Mouse (Mus musculus): ENCODE results near the gene Tmem51. TPM values are rescaled to one million over a fixed set of nuclear protein-coding genes. Genes with fewer than 3 reads are reported as not detected.
"Not testable (repeated sequence)": the region's sequence is repeated elsewhere in the genome, so short reads cannot be mapped to it uniquely, and the experiment has no call there.

Gene Tmem51
- total RNA-seq, 2 experiments from 2014 or later: 3.9 to 4.6 TPM

DNA sequence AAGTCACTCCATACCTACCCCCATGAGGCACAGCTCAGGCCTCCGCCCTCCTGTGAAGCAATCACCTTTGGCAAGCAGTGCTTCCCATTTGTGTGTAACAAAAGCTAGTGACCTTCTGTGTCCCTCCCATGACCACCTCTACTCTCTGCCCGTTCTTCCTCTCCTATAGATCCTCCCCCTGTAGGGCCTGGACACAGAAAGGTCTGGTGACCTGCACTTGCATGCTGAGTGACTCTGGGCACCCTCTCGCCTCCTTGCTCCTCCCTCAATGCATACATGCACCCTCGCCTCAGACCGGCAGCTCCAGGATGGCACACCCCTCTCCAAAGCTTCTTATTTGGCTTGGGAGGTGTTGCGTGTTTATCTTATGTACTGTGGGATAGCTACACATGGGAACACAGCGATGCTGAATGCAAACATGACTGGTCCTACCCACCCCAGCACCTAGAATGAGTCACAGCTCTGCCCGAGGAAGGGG, 21.0 kb downstream of the Tmem51 start:
- intact Hi-C loops (cut with DNase I): no loop called here
- DNase-seq (ENCODE audit: low spot score in 2 of 2): no peak

DNA sequence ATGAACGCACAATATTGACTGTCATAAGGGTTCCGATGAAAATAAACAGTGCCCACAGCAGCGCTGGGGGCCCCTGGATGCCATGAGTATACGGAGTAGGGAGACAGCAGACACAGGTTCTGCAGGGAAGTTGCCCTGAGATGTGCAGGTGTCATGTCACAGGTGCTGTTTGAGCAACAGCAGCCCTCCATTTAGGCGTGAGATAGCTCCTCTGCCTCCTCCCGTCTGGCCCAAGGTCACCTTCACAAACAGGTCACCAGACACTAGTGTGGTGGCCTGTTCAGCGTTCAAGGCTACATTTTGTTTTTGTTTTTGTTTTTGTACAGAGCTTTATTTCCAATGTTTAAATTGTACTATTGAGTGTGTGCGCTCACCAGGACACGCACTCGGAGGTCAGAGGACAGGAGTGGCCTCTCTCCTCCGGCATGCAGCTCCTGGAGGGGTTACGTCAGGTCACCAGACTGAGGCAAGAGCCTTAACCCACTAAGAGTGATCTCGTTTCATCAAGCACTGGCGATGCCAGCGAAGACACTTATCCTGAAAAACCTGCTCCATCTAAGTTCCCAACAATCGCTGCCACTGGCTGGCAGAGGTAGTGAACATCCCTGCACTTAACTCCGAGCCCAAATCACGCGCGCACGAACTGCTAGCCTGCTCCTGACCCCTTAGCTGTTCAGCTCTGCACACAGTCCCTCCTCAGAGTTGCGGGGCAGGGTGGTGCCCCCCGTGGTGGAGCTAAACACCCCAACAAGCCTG, 22.4 kb downstream of the Tmem51 start:
- intact Hi-C loops (cut with DNase I): no loop called here
- no peak for DNase-seq (ENCODE audit: low spot score in 2 of 2)

DNA sequence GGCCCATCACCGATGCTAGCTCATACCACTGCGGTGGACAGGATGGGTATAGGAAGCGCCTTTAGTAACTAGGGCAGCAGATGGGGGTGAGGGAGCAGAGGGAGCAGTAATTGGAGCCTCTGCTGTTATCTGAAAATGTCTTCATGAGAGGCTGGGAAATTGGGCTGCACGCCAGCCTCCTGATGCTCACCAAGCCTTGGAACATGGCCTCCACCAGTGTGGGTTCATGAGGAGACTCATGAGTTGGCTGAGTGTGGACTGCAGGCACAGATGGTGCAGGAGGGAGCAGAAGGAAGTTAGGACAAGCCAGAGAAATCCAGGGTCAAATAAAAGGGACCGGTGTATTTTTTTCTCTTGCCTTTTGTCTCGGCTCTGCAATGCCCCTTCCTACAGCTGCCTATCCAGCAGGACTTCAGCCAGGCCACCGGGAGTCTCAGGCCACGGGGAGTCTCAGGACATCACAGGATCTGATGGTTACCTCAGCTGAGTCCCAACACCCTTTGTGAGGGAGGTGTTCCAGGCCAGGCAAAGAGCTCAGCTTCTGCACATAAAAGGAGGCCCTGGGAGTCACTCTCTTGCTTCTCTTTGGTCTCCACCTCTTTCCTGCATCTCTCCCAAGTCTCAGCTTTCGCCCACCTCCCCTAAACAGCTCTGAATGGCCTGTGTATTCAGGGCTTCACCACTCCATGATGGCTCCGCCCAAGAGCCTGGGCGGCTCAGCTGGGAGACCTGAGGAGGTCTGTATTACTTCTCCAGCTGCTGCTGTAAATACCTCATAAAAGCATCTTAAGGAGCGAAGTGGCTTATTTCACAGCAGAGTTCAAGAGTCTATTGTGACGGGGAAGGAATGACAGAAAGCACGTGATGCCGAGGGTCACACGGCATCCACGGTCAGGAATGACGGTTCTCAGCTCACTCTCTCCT, 23.4 kb downstream of the Tmem51 start:
- DNase-seq (ENCODE audit: low spot score in 2 of 2): peak in 1 of 2 experiments; percentile 8
- intact Hi-C loops (cut with DNase I): no loop called here

GRCm38 (mm10) chr4:142059841-142060193, 24.3 kb downstream of the Tmem51 start:
- DNase-seq (ENCODE audit: low spot score in 2 of 2): no peak
- intact Hi-C loops (cut with DNase I): no loop called here

GRCm38 (mm10) chr4:142059113-142059840, 24.8 kb downstream of the Tmem51 start:
- intact Hi-C loops (cut with DNase I): no loop called here

GRCm38 (mm10) chr4:142057529-142058216, 26.4 kb downstream of the Tmem51 start:
- intact Hi-C loops (cut with DNase I): no loop called here
- peak; percentile 26 for DNase-seq (ENCODE audit: low spot score in 2 of 2)

More at GRCm38 (mm10) chr4:142059113-142059840, 24.8 kb downstream of the Tmem51 start:
- DNase-seq (ENCODE audit: low spot score in 2 of 2): no peak

DNA sequence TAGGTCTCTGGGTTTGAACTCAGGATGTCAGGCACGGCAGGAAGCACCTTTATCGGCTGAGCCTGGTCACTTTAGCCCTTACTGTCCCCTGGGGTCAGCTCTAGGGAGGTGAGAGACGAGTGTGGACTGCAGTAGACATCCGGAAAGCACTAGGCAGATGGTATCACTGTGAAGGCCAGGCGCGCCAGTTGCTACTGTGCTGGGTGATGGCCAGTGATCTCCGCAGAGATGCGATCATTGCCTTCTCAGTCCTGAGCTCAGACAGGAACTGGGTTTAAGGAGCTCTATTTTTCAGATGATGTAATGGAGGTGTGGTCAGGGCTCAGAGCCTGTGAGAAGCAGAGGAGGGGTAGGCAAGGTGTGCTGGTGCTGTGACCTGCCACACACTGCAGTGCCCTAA, 28.5 kb downstream of the Tmem51 start:
- DNase-seq (ENCODE audit: low spot score in 2 of 2): no peak
- intact Hi-C loops (cut with DNase I): no loop called here

- DNase-seq (ENCODE audit: low spot score in 2 of 2): no peak
- intact Hi-C loops (cut with DNase I): no loop called here
Measured at GRCm38 (mm10) chr4:142054580-142054979, 29.5 kb downstream of the Tmem51 start.

DNA sequence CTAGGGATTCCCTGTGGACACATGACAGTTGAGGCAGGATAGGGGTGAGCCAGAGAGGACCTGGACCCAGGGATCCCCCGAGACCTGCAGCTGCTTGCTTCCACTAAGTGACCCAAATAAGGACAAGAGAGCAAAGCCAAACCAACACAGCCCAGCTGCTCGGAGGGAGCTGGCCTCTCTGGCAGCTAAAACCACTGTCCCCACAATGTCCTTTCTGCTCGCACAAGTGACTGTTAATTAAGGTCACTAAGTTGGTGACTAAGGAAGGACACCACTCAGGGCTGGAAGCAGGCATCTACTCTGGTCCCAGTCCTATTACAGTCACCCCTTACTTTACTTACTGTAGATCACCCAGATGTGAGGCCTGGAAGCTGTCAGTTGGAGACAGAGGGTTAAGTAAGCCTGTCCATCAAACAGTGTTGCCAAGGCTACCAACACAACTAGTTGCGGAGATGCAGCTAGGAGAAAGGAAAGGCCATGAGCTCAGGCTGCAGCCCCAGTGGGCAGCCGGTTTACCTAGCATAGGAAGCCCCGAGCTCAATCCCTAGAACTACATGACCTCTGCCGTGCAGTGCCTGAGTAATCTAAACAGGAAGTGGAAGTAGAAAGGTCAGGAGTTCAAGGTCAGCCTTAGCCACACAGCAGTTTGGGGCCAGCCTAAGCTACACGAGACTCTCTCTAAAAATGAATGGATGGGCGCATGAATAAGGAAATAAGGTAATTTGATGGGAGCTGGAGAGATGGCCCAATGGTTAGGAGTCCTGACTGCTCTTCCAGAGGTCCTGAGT, 30.2 kb downstream of the Tmem51 start:
- intact Hi-C loops (cut with DNase I): no loop called here
- no peak for DNase-seq (ENCODE audit: low spot score in 2 of 2)

DNA sequence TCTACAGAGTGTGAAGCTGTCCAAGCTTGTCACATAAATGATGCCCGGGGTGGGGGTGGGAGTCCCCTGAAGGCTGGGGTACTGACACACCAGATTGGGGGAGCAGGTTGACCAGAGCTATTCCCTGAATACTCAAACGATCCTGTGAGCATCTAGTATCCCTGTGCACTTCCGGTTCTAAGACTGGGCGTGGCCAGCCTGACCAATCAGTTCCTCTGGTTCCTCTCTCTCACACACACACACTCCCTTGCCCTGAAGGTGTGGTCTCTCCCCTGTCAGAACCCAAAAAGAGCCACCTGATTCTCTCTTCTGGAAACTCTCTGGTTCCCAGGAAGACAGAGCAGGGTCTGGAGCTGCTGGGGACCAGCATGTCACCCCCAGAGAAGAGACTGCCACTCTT, 30.8 kb downstream of the Tmem51 start:
- intact Hi-C loops (cut with DNase I): no loop called here
- DNase-seq (ENCODE audit: low spot score in 2 of 2): no peak

- intact Hi-C loops (cut with DNase I): no loop called here
- no peak for DNase-seq (ENCODE audit: low spot score in 2 of 2)
Measured at GRCm38 (mm10) chr4:142052391-142053132, 31.5 kb downstream of the Tmem51 start.

GRCm38 (mm10) chr4:142051883-142052282, 32.2 kb downstream of the Tmem51 start:
- DNase-seq (ENCODE audit: low spot score in 2 of 2); intact Hi-C loops (cut with DNase I): not testable (repeated sequence)

DNA sequence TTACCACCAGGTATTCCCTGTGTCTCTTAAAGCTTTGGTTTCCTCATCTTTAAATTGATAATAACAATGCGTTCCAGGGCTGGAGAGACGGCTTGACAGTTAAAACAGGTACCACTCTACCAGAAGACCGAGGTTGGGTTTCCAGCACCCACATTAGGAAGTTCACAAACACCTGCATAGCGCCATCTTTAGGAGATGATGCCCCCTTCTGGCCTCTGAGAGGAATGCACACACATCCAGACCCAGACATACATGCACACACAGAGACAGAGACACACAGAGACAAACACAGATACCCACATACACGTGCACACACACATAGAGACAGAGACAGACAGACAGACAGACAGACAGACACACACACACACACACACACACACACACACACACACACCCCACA, 34.1 kb downstream of the Tmem51 start:
- intact Hi-C loops (cut with DNase I): no loop called here
- DNase-seq (ENCODE audit: low spot score in 2 of 2): no peak

GRCm38 (mm10) chr4:142048391-142048790, 35.7 kb downstream of the Tmem51 start:
- intact Hi-C loops (cut with DNase I): no loop called here
- peak in 1 of 2 experiments; percentile 9 for DNase-seq (ENCODE audit: low spot score in 2 of 2)

DNA sequence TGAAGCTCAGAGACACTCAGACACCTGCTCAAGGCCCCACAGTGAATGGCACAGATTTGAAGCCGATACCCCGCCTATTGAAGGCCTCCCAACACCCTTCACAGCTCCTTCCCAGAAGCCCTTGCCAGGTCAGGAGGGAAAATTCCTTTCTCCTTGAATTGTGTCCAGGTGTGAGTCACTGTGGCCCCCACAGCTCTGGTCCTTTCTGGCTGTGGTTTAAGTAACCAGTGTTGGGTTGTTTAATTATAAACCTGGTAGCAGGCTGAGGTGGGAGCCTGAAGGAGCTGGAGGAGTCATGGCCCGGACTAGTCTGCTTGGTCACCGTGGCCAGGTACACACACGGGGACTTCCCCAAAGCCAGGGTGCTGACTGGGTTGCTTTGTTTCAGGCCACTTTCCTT, 37.1 kb downstream of the Tmem51 start:
- no peak for DNase-seq (ENCODE audit: low spot score in 2 of 2)
- intact Hi-C loops (cut with DNase I): no loop called here

DNA sequence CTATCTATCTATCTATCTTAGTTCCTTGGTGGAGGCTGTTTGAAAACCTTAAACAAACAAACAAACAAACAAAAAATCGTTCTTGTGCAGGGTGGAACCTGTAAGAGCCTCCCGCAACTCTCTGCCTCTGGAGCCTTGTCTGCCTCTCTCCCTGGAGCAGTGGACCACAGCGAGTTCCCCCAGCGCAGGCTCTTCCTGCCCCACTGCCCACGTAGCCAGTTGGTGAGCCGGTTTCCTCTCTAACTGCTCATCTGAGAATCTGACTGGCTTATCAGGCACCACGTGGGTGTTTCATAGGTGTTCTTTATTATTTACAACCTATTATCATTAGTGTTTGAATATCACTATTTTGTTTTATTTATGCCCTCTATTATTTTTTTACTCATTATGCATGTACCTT, 37.6 kb downstream of the Tmem51 start:
- intact Hi-C loops (cut with DNase I): no loop called here
- DNase-seq (ENCODE audit: low spot score in 2 of 2): no peak

GRCm38 (mm10) chr4:142045595-142046163, 38.4 kb downstream of the Tmem51 start:
- intact Hi-C loops (cut with DNase I): no loop called here
- no peak for DNase-seq (ENCODE audit: low spot score in 2 of 2)

GRCm38 (mm10) chr4:142044452-142044851, 39.7 kb downstream of the Tmem51 start:
- intact Hi-C loops (cut with DNase I): no loop called here
- no peak for DNase-seq (ENCODE audit: low spot score in 2 of 2)
